Mouse (Mus musculus) myocyte (in vitro differentiated cells): ENCODE measurements around the gene Dnah2.

Experiments used
- CEBPB ChIP-seq: IDR thresholded peaks from 2 replicates; pipeline ENCODE4 v1.6.1; 2011; ENCODE audit warnings: mild to moderate bottlenecking, moderate library complexity; ENCODE audit not compliant: poor library complexity, insufficient read depth, severe bottlenecking
- E2F4 ChIP-seq: IDR thresholded peaks from one replicate; pipeline ENCODE4 v1.6.1; 2011; ENCODE audit warnings: mild to moderate bottlenecking, control low read depth, moderate library complexity; ENCODE audit not compliant: insufficient read depth
- MYOD1 ChIP-seq, 3 experiments: IDR thresholded peaks; one replicate each; pipeline ENCODE4 v1.6.1; 2011; ENCODE audit warnings: control low read depth in 2 of 3, low read depth in 2 of 3, mild to moderate bottlenecking in 2 of 3, moderate library complexity in 1 of 3; ENCODE audit not compliant: insufficient read length in 2 of 3, control insufficient read depth in 1 of 3
- POLR2A ChIP-seq: IDR thresholded peaks from one replicate; pipeline ENCODE4 v1.6.1; 2011; ENCODE audit warnings: low read depth, mild to moderate bottlenecking, control low read depth, moderate library complexity; ENCODE audit not compliant: insufficient read length
- POLR2AphosphoS2 ChIP-seq: IDR thresholded peaks from one replicate; pipeline ENCODE4 v1.6.1; 2011; ENCODE audit warnings: low read depth, control low read depth; ENCODE audit not compliant: insufficient read length
- REST ChIP-seq: IDR thresholded peaks from one replicate; pipeline ENCODE4 v1.6.1; 2011; ENCODE audit warnings: mild to moderate bottlenecking, control low read depth, moderate library complexity; ENCODE audit not compliant: insufficient read depth, insufficient read length
- TCF12 ChIP-seq: IDR thresholded peaks from one replicate; pipeline ENCODE4 v1.6.1; 2011; ENCODE audit warnings: mild to moderate bottlenecking, control low read depth; ENCODE audit not compliant: poor library complexity, insufficient read depth, severe bottlenecking

DNA sequence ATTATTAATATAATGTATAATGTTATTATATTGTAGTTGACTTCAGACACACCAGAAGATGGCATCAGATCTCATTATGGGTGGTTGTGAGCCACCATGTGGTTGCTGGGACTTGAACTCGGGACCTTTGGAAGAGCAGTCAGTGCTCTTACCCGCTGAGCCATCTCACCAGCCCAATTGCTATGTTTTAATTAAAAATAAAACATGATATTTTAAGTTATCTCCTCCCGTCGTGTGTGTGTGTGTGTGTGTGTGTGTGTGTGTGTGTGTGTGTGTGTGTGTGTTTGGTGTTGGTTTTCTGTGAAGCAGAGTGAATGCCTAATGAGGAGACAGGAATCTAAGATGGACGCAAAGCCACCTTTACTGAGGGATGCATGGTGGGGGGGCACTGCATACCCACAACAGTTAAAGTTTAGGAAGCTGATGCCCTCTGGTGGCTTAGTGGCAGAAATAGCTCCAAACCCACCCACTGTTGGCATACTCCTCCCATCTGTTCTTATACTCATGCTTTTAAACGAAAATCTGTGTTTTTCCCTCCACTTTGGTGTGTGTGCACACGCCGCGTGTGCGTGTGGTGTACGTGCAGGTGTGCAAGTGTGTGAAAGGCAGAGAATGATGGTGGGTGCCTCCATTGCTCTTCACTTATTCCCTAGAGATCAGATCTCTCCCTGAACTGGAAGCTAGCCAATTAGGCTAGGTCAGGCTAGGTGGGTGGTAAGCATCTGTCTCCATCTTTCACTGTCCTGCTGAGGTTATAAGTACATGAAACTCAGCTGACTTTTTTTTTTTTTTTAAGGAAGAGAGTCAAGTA is 116.9 kb downstream of the Dnah2 start:
- TF ChIP-seq POLR2AphosphoS2: no peak
- no peak for TF ChIP-seq E2F4
- no peak for TF ChIP-seq POLR2A
- no peak for TF ChIP-seq CEBPB
- TF ChIP-seq MYOD1 (IDR thresholded peaks at IDR 0.05; ENCODE audit: control insufficient read depth in 1 of 3, insufficient read length in 2 of 3, low read depth in 2 of 3): peak in 2 of 3 experiments; percentile 12 to 45
- no peak for TF ChIP-seq REST
- no peak for TF ChIP-seq TCF12
